In genomic region chr5:103759489-103760424, GRCm38 (mm10) we compare ENCODE assay signal across 8 mouse cellular contexts.
DNase-seq lines count a peak whose midpoint lies in the region; ATAC-seq and TF ChIP-seq lines count a peak whose summit lies in the region.

No protein-coding gene starts in this region.

- H3K4me3 ChIP-seq in forebrain, postnatal 0 days (ENCODE audit: low read depth, low read length): peak overlapping the region; percentile 23; the same call in 1 of the 2 replicates
- H3K4me3 ChIP-seq in limb, embryonic 14.5 days (replicated peaks; ENCODE audit: low read length): peak overlapping the region; percentile 38
- peak overlapping the region; percentile 36; the same call in 1 of the 2 replicates for H3K4me3 ChIP-seq in olfactory bulb, adult 2 months (ENCODE audit: insufficient read depth, low read depth, low read length)

- WGBS in forebrain, postnatal 0 days: 52% methylated on average over 14 of the region's 14 CpGs
- 30% methylated on average over 14 of the region's 14 CpGs for WGBS in limb, embryonic 14.5 days
- 71% methylated on average over 14 of the region's 14 CpGs for WGBS in olfactory bulb, adult 2 months

- H3K36me3 ChIP-seq in forebrain, postnatal 0 days (ENCODE audit: insufficient read depth): no peaks in the 10 kb centered on the region
- H3K36me3 ChIP-seq in limb, embryonic 14.5 days (ENCODE audit: control insufficient read depth, insufficient read depth, low read length): no peaks in the 10 kb centered on the region

- ATAC-seq in forebrain, postnatal 0 days: no peak
- ATAC-seq in limb, embryonic 14.5 days (ENCODE audit: low FRiP score, low read depth): no peak; the same call in 1 of the 2 replicates

- H3K4me2 ChIP-seq in forebrain, postnatal 0 days (ENCODE audit: low read depth): peak overlapping the region; percentile 49
- peak overlapping the region; percentile 82 for H3K4me2 ChIP-seq in limb, embryonic 14.5 days (replicated peaks; ENCODE audit: low read depth, low read length, severe bottlenecking)

- H3K9ac ChIP-seq in forebrain, postnatal 0 days: no peak overlapping the region
- H3K9ac ChIP-seq in limb, embryonic 14.5 days (ENCODE audit: low read depth, low read length, severe bottlenecking): peak overlapping the region; percentile 51

- DNase-seq in adrenal gland, adult 2 months: peak; percentile 59
- DNase-seq in adrenal gland, postnatal 4 days (ENCODE audit: low spot score in 2 of 2): no peak
- DNase-seq in MEL-GATA-1-ER (ENCODE audit: extremely low read depth, low read depth): peak; percentile 61
- no peak for DNase-seq in forebrain, postnatal 0 days
- DNase-seq in limb, embryonic 14.5 days (ENCODE audit: low spot score): no peak
- no peak for DNase-seq in cerebellum, adult 11 months
- no peak for DNase-seq in gastrocnemius, postnatal 4 days (ENCODE audit: low spot score in 2 of 2)

- TF ChIP-seq CTCF in forebrain, postnatal 0 days (IDR thresholded peaks at IDR 0.05; ENCODE audit: low read depth): no peak
- no peak for TF ChIP-seq CTCF in olfactory bulb, adult 2 months (IDR thresholded peaks at IDR 0.05; ENCODE audit: insufficient read depth, low read depth, low read length)

- peaks cover 8% of the 10 kb centered on the region; the same call in 1 of the 2 replicates for H3K27me3 ChIP-seq in forebrain, postnatal 0 days (ENCODE audit: insufficient read depth, low read length)
- no peaks in the 10 kb centered on the region for H3K27me3 ChIP-seq in limb, embryonic 14.5 days (ENCODE audit: control insufficient read depth, insufficient read depth, low read length)

- no peak overlapping the region for H3K27ac ChIP-seq in forebrain, postnatal 0 days (ENCODE audit: low read depth, low read length)
- H3K27ac ChIP-seq in limb, embryonic 14.5 days (replicated peaks; ENCODE audit: low read depth, low read length): no peak overlapping the region
- H3K27ac ChIP-seq in olfactory bulb, adult 2 months (ENCODE audit: insufficient read depth, low read depth, low read length): peak overlapping the region; percentile 43; the same call in 1 of the 2 replicates

- no peak for TF ChIP-seq POLR2A in limb, embryonic 14.5 days (IDR thresholded peaks at IDR 0.05; ENCODE audit: borderline replicate concordance, extremely low read depth, insufficient read depth, insufficient read length)
- TF ChIP-seq POLR2A in olfactory bulb, adult 2 months (IDR thresholded peaks at IDR 0.05; ENCODE audit: insufficient read depth, low read depth, low read length): no peak

- peaks cover 11% of the 10 kb centered on the region; the same call in 1 of the 2 replicates for H3K4me1 ChIP-seq in forebrain, postnatal 0 days (ENCODE audit: insufficient read depth)
- peaks cover 22% of the 10 kb centered on the region for H3K4me1 ChIP-seq in limb, embryonic 14.5 days (ENCODE audit: control insufficient read depth, insufficient read depth, low read length)
- H3K4me1 ChIP-seq in olfactory bulb, adult 2 months (ENCODE audit: control insufficient read depth, insufficient read depth, low read length): peaks cover 15% of the 10 kb centered on the region

- H3K9me3 ChIP-seq in forebrain, postnatal 0 days (ENCODE audit: low read length): no peaks in the 10 kb centered on the region
- no peaks in the 10 kb centered on the region for H3K9me3 ChIP-seq in limb, embryonic 14.5 days (ENCODE audit: control insufficient read depth, low read length)

Comparison
In these comparisons a context has a peak if more than half of its experiments do, and no peak if none do; other contexts are left out.
1. DNase-seq: peak in adrenal gland, adult 2 months (single experiment) and MEL-GATA-1-ER (single experiment); none in adrenal gland, postnatal 4 days (0 of 2), forebrain, postnatal 0 days (single experiment), limb, embryonic 14.5 days (single experiment), cerebellum, adult 11 months (single experiment) and gastrocnemius, postnatal 4 days (0 of 2).
2. Peak in every context shown above with its lines, with median percentiles within 50 percentile points of each other: H3K4me3 ChIP-seq.